Mouse (Mus musculus) lung, adult 2 months (tissue): ENCODE results near the gene Jkamp.

Experiments used
- CTCF ChIP-seq: fragments of 200-500 bp; IDR thresholded peaks from 2 replicates; pipeline ENCODE4 v1.5.1; 2011; ENCODE audit warnings: mild to moderate bottlenecking, low read length, control low read depth; ENCODE audit not compliant: insufficient read depth
- POLR2A ChIP-seq: fragments of 200-500 bp; IDR thresholded peaks from 2 replicates; pipeline ENCODE4 v1.6.1; 2011; ENCODE audit warnings: low read depth, mild to moderate bottlenecking, control low read depth, low read length, borderline replicate concordance; ENCODE audit errors: extremely low read depth

GRCm38 (mm10) chr12:72129203-72129602, 43.8 kb downstream of the Jkamp start:
- TF ChIP-seq CTCF: no peak
- no peak for TF ChIP-seq POLR2A
